Mouse (Mus musculus) ovary, adult 18-20 months (tissue): ENCODE measurements around the gene Olfr610.
"Not testable (repeated sequence)": the region's sequence is repeated elsewhere in the genome, so short reads cannot be mapped to it uniquely, and the experiment has no call there.

Source experiments
- DNase-seq: peaks from one replicate; pipeline ENCODE4 v3.0.0; 2022; ENCODE audit warnings: low spot score, mixed read lengths

Olfr610 gene

GRCm38 (mm10) chr7:103512022-103512421 is at the start of gene Olfr610:
TSS of gene Olfr610 (minus strand) at chr7:103512122.
- no peak for DNase-seq

GRCm38 (mm10) chr7:103555779-103556178 is 43.9 kb upstream of the Olfr610 start, which contains the start of gene Olfr615:
TSS of gene Olfr615 (plus strand) at chr7:103556079.
- no peak for DNase-seq

GRCm38 (mm10) chr7:103547774-103548173 is 35.9 kb upstream of the Olfr610 start, which contains the start of gene Olfr613:
TSS of gene Olfr613 (plus strand) at chr7:103548074.
- no peak for DNase-seq

GRCm38 (mm10) chr7:103542617-103543016 is 30.7 kb upstream of the Olfr610 start, which contains the start of gene Olfr612:
TSS of gene Olfr612 (minus strand) at chr7:103542717.
- DNase-seq: not testable (repeated sequence)

GRCm38 (mm10) chr7:103520746-103521145 is 8.8 kb upstream of the Olfr610 start, which contains the start of gene Olfr611:
TSS of gene Olfr611 (minus strand) at chr7:103520846.
- DNase-seq: not testable (repeated sequence)

GRCm38 (mm10) chr7:103497962-103498361 is 14.0 kb downstream of the Olfr610 start, which contains the start of gene Olfr609:
TSS of gene Olfr609 (minus strand) at chr7:103498062.
- no peak for DNase-seq

- DNase-seq: not testable (repeated sequence)
These were observed 34.8 kb downstream of the Olfr610 start for GRCm38 (mm10) chr7:103477106-103477505.

GRCm38 (mm10) chr7:103469577-103469976 is 42.3 kb downstream of the Olfr610 start, which contains the start of gene Olfr608:
TSS of gene Olfr608 (plus strand) at chr7:103469877.
- no peak for DNase-seq

DNA sequence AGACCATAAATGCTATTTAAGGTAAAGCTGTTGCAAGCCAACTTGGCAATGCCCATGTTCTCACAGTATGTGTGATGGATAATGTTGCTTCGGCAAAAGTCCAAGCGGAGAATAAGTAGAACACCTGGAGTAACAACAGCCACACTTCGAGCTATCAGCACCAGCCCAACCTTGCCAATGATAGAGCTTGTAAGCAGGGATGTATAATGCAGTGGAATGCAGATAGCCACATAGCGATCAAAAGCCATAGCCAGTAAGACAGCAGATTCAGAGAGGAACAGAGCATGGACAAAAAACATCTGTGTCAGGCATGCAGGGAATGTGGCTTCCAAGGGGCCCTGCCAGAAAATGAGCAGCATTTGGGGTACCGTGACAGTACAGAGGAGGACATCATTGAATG is 51.3 kb downstream of the Olfr610 start:
- DNase-seq: no peak
